Mouse (Mus musculus) brown adipose tissue, adult 24 weeks (tissue): ENCODE results near the gene Svs3b. TPM values are rescaled to one million over a fixed set of nuclear protein-coding genes. Genes with fewer than 3 reads are reported as not detected.
"Not testable (repeated sequence)": the region's sequence is repeated elsewhere in the genome, so short reads cannot be mapped to it uniquely, and the experiment has no call there.

Source experiments
- H3K27ac ChIP-seq: fragments of 200-500 bp; replicated peaks from 2 replicates; pipeline ENCODE4 v1.5.1; 2012; ENCODE audit warnings: low read depth, mild to moderate bottlenecking, low read length
- H3K4me1 ChIP-seq: fragments of 200-500 bp; 2 replicates; pipeline ENCODE4 v1.6.1; 2012; ENCODE audit warnings: low read length, mixed read lengths; ENCODE audit not compliant: control insufficient read depth, insufficient read depth, insufficient read length
- H3K4me3 ChIP-seq: fragments of 200-500 bp; 2 replicates; pipeline ENCODE4 v1.5.1; 2012; ENCODE audit warnings: low read depth, mild to moderate bottlenecking, low read length, moderate library complexity; ENCODE audit not compliant: insufficient read depth
- polyA plus RNA-seq: library from polyadenylated mRNA; stranded (reverse); fragments of >200 nt; gene quantifications from 2 replicates; pipeline ENCODE4 v1.2.4, GENCODE M21; 2012; ENCODE audit not compliant: missing spikeins, insufficient read depth, insufficient read length

Svs3b gene
- not detected in 2 replicates for polyA plus RNA-seq

DNA sequence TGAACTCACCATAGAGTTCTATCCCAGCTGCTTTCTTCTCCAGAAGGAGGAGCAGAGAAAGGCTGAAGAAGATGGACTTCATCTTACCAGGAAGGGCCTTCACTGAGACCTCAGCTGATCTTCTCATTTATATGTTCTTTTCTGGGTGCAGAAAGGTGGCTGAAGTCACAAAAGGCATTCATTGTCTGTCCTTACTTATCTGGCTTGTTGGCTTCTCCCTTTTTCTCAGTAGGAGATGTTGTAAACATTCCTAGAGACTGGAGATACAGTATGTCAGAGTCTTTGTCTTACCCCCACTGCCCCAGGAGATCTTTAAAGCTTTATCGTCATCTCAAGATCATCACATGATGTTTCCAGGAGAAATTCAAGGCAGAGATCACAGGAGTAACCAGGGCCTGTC lies at the start of gene Svs3b:
Svs3b (minus strand) TSS at position 101 of the 400 bp plus-strand sequence.
- not testable (repeated sequence) for H3K4me1 ChIP-seq

DNA sequence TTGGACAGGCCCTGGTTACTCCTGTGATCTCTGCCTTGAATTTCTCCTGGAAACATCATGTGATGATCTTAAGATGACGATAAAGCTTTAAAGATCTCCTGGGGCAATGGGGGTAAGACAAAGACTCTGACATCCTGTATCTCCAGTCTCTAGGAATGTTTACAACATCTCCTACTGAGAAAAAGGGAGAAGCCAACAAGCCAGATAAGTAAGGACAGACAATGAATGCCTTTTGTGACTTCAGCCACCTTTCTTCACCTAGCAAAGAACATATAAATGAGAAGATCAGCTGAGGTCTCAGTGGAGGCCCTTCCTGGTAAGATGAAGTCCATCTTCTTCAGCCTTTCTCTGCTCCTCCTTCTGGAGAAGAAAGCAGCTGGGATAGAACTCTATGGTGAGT lies 32.5 kb upstream of the Svs3b start, which contains the start of gene Svs3a:
Svs3a (plus strand) TSS at position 301 of the 400 bp plus-strand sequence.
- H3K4me3 ChIP-seq, H3K27ac ChIP-seq, H3K4me1 ChIP-seq: not testable (repeated sequence)

More for the DNA sequence above, at the start of gene Svs3b:
- H3K27ac ChIP-seq, H3K4me3 ChIP-seq: not testable (repeated sequence)

GRCm38 (mm10) chr2:164278359-164278758 lies 21.9 kb upstream of the Svs3b start, which contains the start of gene Svs4:
Gene Svs4 (minus strand): TSS chr2:164278459.
- H3K27ac ChIP-seq = no peak within 1 kb of the TSS

DNA sequence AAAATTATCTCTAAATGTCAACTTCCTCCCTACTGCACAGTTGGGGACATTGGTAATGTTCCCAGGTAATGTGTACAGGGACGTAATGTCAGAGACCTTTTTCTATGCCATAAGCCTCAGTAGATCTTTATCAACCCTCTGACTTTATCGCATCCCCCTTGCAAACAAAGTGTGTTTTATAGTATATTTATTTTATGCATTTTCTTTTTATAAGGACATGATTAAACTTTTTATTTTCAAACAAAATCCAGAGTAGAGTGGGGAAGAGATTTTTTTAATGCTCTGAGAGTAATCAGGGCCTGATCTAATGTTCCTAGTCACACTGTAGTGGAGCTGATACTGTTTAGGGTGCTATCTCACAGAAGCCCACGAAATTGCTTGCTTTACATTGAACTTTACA lies 18.1 kb downstream of the Svs3b start, which contains the start of gene Svs2:
Svs2 (minus strand) TSS at position 101 of the 400 bp plus-strand sequence.
- H3K27ac ChIP-seq = no peak within 1 kb of the TSS
- no peaks in the 10 kb centered on the region for H3K4me1 ChIP-seq
- no peak within 1 kb of the TSS for H3K4me3 ChIP-seq

More at GRCm38 (mm10) chr2:164278359-164278758, 21.9 kb upstream of the Svs3b start, which contains the start of gene Svs4:
- H3K4me3 ChIP-seq = no peak within 1 kb of the TSS
- H3K4me1 ChIP-seq = no peaks in the 10 kb centered on the region

GRCm38 (mm10) chr2:164232671-164233070 lies 23.8 kb downstream of the Svs3b start:
- no peak overlapping the region for H3K4me3 ChIP-seq
- no peak overlapping the region for H3K27ac ChIP-seq
- H3K4me1 ChIP-seq = no peaks in the 10 kb centered on the region

GRCm38 (mm10) chr2:164228361-164229070 lies 27.9 kb downstream of the Svs3b start:
- Histone ChIP-seq H3K4me3 (no peak overlapping the region), H3K27ac (no peak overlapping the region), H3K4me1 (no peaks in the 10 kb centered on the region)

DNA sequence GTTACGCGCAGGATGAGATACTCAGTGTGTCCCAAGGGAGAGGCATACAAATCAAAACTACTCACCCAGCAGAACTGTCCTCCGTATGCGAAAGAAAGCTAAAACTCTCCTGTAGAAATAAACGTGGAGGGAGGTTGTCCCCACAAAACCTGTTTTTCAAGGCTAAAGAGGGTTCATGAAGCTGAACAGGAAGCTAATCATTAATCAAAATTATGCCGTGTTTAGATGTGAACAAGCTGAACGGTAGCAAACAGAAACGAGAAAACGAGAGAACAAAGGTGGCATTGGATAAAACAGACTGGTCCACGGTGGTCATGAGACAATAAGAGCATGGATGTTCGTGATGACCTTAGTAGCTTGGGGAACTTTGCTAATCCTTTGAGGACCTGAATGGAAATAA lies 34.9 kb downstream of the Svs3b start, which contains the start of gene Wfdc15b:
Wfdc15b (minus strand) TSS at position 139 of the 400 bp plus-strand sequence.
- Histone ChIP-seq H3K4me3 (no peak within 1 kb of the TSS), H3K4me1 (no peaks in the 10 kb centered on the region), H3K27ac (no peak within 1 kb of the TSS)

GRCm38 (mm10) chr2:164219295-164219694 lies 37.1 kb downstream of the Svs3b start:
- Histone ChIP-seq H3K27ac (no peak overlapping the region), H3K4me3 (no peak overlapping the region), H3K4me1 (no peaks in the 10 kb centered on the region)

GRCm38 (mm10) chr2:164212711-164213110 lies 43.7 kb downstream of the Svs3b start:
- Histone ChIP-seq H3K4me1 (no peaks in the 10 kb centered on the region), H3K4me3 (no peak overlapping the region), H3K27ac (no peak overlapping the region)

GRCm38 (mm10) chr2:164210892-164211291 lies 45.5 kb downstream of the Svs3b start:
- H3K4me1 ChIP-seq = no peaks in the 10 kb centered on the region
- H3K27ac ChIP-seq = no peak overlapping the region
- H3K4me3 ChIP-seq = no peak overlapping the region

- H3K4me1 ChIP-seq = no peaks in the 10 kb centered on the region
- no peak overlapping the region for H3K4me3 ChIP-seq
- no peak overlapping the region for H3K27ac ChIP-seq
Observed at GRCm38 (mm10) chr2:164206676-164207075, 49.8 kb downstream of the Svs3b start.

- not testable (repeated sequence) for H3K27ac ChIP-seq, H3K4me3 ChIP-seq, H3K4me1 ChIP-seq
Observed at GRCm38 (mm10) chr2:164206011-164206410, 50.4 kb downstream of the Svs3b start.

Other genes with a start within 250 kb of the Svs3b start
- gene Pabpc1l, start 231.2 kb downstream of the Svs3b start, polyA plus RNA-seq = not detected in 2 replicates
- gene Stk4, start 186.3 kb downstream of the Svs3b start, polyA plus RNA-seq = 16.8 and 17.8 TPM in 2 replicates
- 16.4 and 21.0 TPM in 2 replicates for gene Tomm34, start 185.5 kb downstream of the Svs3b start, polyA plus RNA-seq
- not detected in 2 replicates for gene Kcns1, start 85.5 kb downstream of the Svs3b start, polyA plus RNA-seq
- gene Wfdc5, start 73.9 kb downstream of the Svs3b start, polyA plus RNA-seq = not detected in 2 replicates
- not detected in 2 replicates for gene Wfdc12, start 66.0 kb downstream of the Svs3b start, polyA plus RNA-seq
- not detected in 2 replicates for gene Wfdc15a, start 56.5 kb downstream of the Svs3b start, polyA plus RNA-seq
- not detected in 2 replicates for gene Wfdc15b, start 35.0 kb downstream of the Svs3b start, polyA plus RNA-seq
- not detected in 2 replicates for gene Svs2, start 18.2 kb downstream of the Svs3b start, polyA plus RNA-seq
- not detected in 2 replicates for gene Svs4, start 21.8 kb upstream of the Svs3b start, polyA plus RNA-seq
- not detected in 2 replicates for gene Svs3a, start 32.6 kb upstream of the Svs3b start, polyA plus RNA-seq
- not detected in 2 replicates for gene Svs6, start 60.1 kb upstream of the Svs3b start, polyA plus RNA-seq
- gene Svs5, start 76.1 kb upstream of the Svs3b start, polyA plus RNA-seq = not detected in 2 replicates
- gene Slpi, start 132.5 kb upstream of the Svs3b start, polyA plus RNA-seq = 2.6 TPM in 1 of 2 replicates, not detected in the other
- not detected in 2 replicates for gene Rbpjl, start 146.5 kb upstream of the Svs3b start, polyA plus RNA-seq
- gene Matn4, start 148.5 kb upstream of the Svs3b start, polyA plus RNA-seq = 0.52 TPM in 1 of 2 replicates, not detected in the other
- gene Sdc4, start 187.2 kb upstream of the Svs3b start, polyA plus RNA-seq = 34.7 and 37.6 TPM in 2 replicates
- gene Sys1, start 200.3 kb upstream of the Svs3b start, polyA plus RNA-seq = 24.4 and 27.2 TPM in 2 replicates
- 2.4 TPM in 1 of 2 replicates, not detected in the other for gene Gm20458, start 204.3 kb upstream of the Svs3b start, polyA plus RNA-seq
- gene Trp53tg5, start 217.1 kb upstream of the Svs3b start, polyA plus RNA-seq = not detected in 2 replicates
- 23.0 and 26.8 TPM in 2 replicates for gene Dbndd2, start 229.5 kb upstream of the Svs3b start, polyA plus RNA-seq
- 15.7 and 21.6 TPM in 2 replicates for gene Pigt, start 240.9 kb upstream of the Svs3b start, polyA plus RNA-seq